17 mouse cellular contexts compared by ENCODE assay signal in genomic region chr2:76714984-76715383, GRCm38 (mm10). TPM values are rescaled to one million over a fixed set of nuclear protein-coding genes. Genes with fewer than 3 reads are reported as not detected.
DNase-seq lines count a peak whose midpoint lies in the region; ATAC-seq and TF ChIP-seq lines count a peak whose summit lies in the region.
"Had no signal": no experiment of that assay in that cellular context is flagged by ENCODE, and none has a peak within 500 bp of the region (broad histone marks: within the 10 kb centered on the region; RNA-seq: fewer than 3 reads in every experiment).

No protein-coding gene starts in this region.

- intact Hi-C loops in gastrocnemius, adult 2 months (cut with DNase I) = no loop called here
- intact Hi-C loops in gastrocnemius, postnatal 36 days (cut with DNase I) = no loop called here

- ATAC-seq in stomach, postnatal 0 days (ENCODE audit: low FRiP score, low TSS enrichment) = no peak
- no peak for ATAC-seq in monocyte, adult 5-6 weeks (replicated peaks; ENCODE audit: insufficient number of reproducible peaks, low FRiP score, low TSS enrichment, poor library complexity, severe bottlenecking)
- ATAC-seq: activated CD4-positive, CD25-positive, alpha-beta regulatory T cell, adult 4 months; forebrain, embryonic 16.5 days; hindbrain, postnatal 0 days had no signal

- 85% methylated on average over 8 of the region's 8 CpGs for WGBS in thymus, adult 2 months
- WGBS in stomach, postnatal 0 days = 67% methylated on average over 8 of the region's 8 CpGs

- no peak for TF ChIP-seq POLR2A in thymus, adult 2 months (IDR thresholded peaks at IDR 0.05; ENCODE audit: control insufficient read depth, extremely low read depth, insufficient read depth, low read length, poor library complexity)

- no peak overlapping the region for H3K9ac ChIP-seq in stomach, postnatal 0 days (ENCODE audit: low read length)
- H3K9ac ChIP-seq: limb, embryonic 13.5 days had no signal

- no peaks in the 10 kb centered on the region for H3K4me1 ChIP-seq in thymus, adult 2 months (replicated peaks; ENCODE audit: control insufficient read depth, insufficient read depth, low read length)
- H3K4me1 ChIP-seq in stomach, postnatal 0 days (replicated peaks; ENCODE audit: control insufficient read depth, insufficient read depth) = no peaks in the 10 kb centered on the region
- H3K4me1 ChIP-seq: limb, embryonic 13.5 days had no signal

- no peak overlapping the region for H3K4me3 ChIP-seq in gastrocnemius, adult 2 months
- no peak overlapping the region for H3K4me3 ChIP-seq in thymus, adult 2 months (ENCODE audit: control insufficient read depth, insufficient read depth, low read length)
- H3K4me3 ChIP-seq in stomach, postnatal 0 days (ENCODE audit: low read depth, low read length) = no peak overlapping the region
- H3K4me3 ChIP-seq: limb, embryonic 13.5 days had no signal

- peak; percentile 19 for DNase-seq in gastrocnemius, adult 2 months
- no peak for DNase-seq in gastrocnemius, postnatal 36 days
- DNase-seq in thymus, postnatal 0 days (ENCODE audit: low spot score) = peak; percentile 5
- no peak for DNase-seq in thymus, adult 2 months
- peak; percentile 14 for DNase-seq in brain, adult 2 months (ENCODE audit: low read depth, low spot score)
- DNase-seq in stomach, postnatal 0 days (ENCODE audit: low spot score) = no peak
- DNase-seq in urinary bladder, postnatal 25 days (ENCODE audit: low spot score) = no peak
- DNase-seq: cerebellum, postnatal 10 days; heart, postnatal 10 days; kidney, postnatal 14 days; thymus, postnatal 14 days had no signal

- peak; percentile 45 for TF ChIP-seq CTCF in gastrocnemius, adult 2 months (IDR thresholded peaks at IDR 0.05)
- no peak for TF ChIP-seq CTCF in thymus, adult 2 months (IDR thresholded peaks at IDR 0.05; ENCODE audit: borderline replicate concordance, control insufficient read depth, extremely low read depth, insufficient read depth, low read length, poor library complexity)
- TF ChIP-seq CTCF in stomach, postnatal 0 days (IDR thresholded peaks at IDR 0.05; ENCODE audit: low read depth) = peak; percentile 42

- TF ChIP-seq EP300 in stomach, postnatal 0 days (optimal IDR thresholded peaks at IDR 0.05) = no peak

- H3K27me3 ChIP-seq in thymus, adult 2 months (ENCODE audit: control insufficient read depth, insufficient read depth, low read length) = no peaks in the 10 kb centered on the region
- no peaks in the 10 kb centered on the region for H3K27me3 ChIP-seq in stomach, postnatal 0 days (ENCODE audit: control insufficient read depth, insufficient read depth, low read length)
- H3K27me3 ChIP-seq: limb, embryonic 13.5 days had no signal

- H3K27ac ChIP-seq in gastrocnemius, adult 2 months = no peak overlapping the region
- H3K27ac ChIP-seq in thymus, adult 2 months (ENCODE audit: control insufficient read depth, insufficient read depth, low read length) = no peak overlapping the region
- H3K27ac ChIP-seq in stomach, postnatal 0 days (replicated peaks) = no peak overlapping the region
- H3K27ac ChIP-seq: hindbrain, postnatal 0 days; limb, embryonic 13.5 days; macrophage had no signal

- H3K9me3 ChIP-seq in stomach, postnatal 0 days (ENCODE audit: control insufficient read depth, low read length) = peaks cover 5% of the 10 kb centered on the region; the same call in 1 of the 2 replicates

- no peak overlapping the region for H3K4me2 ChIP-seq in stomach, postnatal 0 days (replicated peaks; ENCODE audit: low read depth)
- H3K4me2 ChIP-seq: limb, embryonic 13.5 days had no signal

- H3K36me3 ChIP-seq in thymus, adult 2 months (ENCODE audit: control insufficient read depth, insufficient read depth, low read length) = no peaks in the 10 kb centered on the region
- no peaks in the 10 kb centered on the region for H3K36me3 ChIP-seq in stomach, postnatal 0 days (ENCODE audit: control insufficient read depth, insufficient read depth, low read length)

RNA-seq across cellular contexts. Expression of gene Plekha3, which starts 39.9 kb away (rescaled TPM):
- 10 to 100 TPM; 10.3 to 10.5 TPM for total RNA-seq in gastrocnemius, adult 2 months (2021)
- 1 to 10 TPM; 8.2 to 8.6 TPM for total RNA-seq in gastrocnemius, postnatal 36 days (2021)
- 10.2 and 11.0 TPM in 2 replicates for polyA plus RNA-seq in thymus, postnatal 0 days (2015; fragmentation: Nextera tagmentation; extraction: Ambion mirVana)
- polyA plus RNA-seq in thymus, adult 2 months (2012; rRNA removed) = 12.9 and 13.7 TPM in 2 replicates
- polyA plus RNA-seq in stomach, postnatal 0 days (2015; fragmentation: Nextera tagmentation; extraction: Ambion mirVana) = 7.5 and 7.7 TPM in 2 replicates
- 16.1 to 36.4 TPM (median 22.6 TPM) in 3 replicates for total RNA-seq in monocyte, adult 5-6 weeks (2017)

RNA-seq across cellular contexts. Expression of gene Fkbp7, which starts 42.1 kb away (rescaled TPM):
- 1 to 10 TPM; 5.8 to 8.5 TPM for total RNA-seq in gastrocnemius, adult 2 months (2021)
- total RNA-seq in gastrocnemius, postnatal 36 days (2021) = 10 to 100 TPM in 1 of 2 experiments, 1 to 10 TPM in 1; 7.2 to 11.2 TPM
- polyA plus RNA-seq in thymus, postnatal 0 days (2015; fragmentation: Nextera tagmentation; extraction: Ambion mirVana) = 14.2 and 14.4 TPM in 2 replicates
- 1.2 and 1.3 TPM in 2 replicates for polyA plus RNA-seq in thymus, adult 2 months (2012; rRNA removed)
- polyA plus RNA-seq in stomach, postnatal 0 days (2015; fragmentation: Nextera tagmentation; extraction: Ambion mirVana) = 56.8 and 67.1 TPM in 2 replicates
- 10.6 to 24.4 TPM (median 19.6 TPM) in 3 replicates for total RNA-seq in monocyte, adult 5-6 weeks (2017)

Comparison
In these comparisons a context has a peak if more than half of its experiments do, and no peak if none do; other contexts are left out.
1. DNase-seq: peak in gastrocnemius, adult 2 months (single experiment), thymus, postnatal 0 days (single experiment) and brain, adult 2 months (single experiment); none in gastrocnemius, postnatal 36 days (0 of 2), thymus, adult 2 months (single experiment), stomach, postnatal 0 days (single experiment) and urinary bladder, postnatal 25 days (single experiment).